Mouse (Mus musculus) CH12.LX (cell line): ENCODE data around the gene B3gnt7.

Experiments
- BHLHE40 ChIP-seq: IDR thresholded peaks from 2 replicates; pipeline ENCODE4 v1.6.1; 2011; ENCODE audit warnings: mild to moderate bottlenecking, low read depth, low read length, improper control_type of control experiment
- CHD1 ChIP-seq: IDR thresholded peaks from 2 replicates; pipeline ENCODE4 v1.6.1; 2012; ENCODE audit warnings: low read depth, low read length, improper control_type of control experiment, inconsistent platforms
- CTCF ChIP-seq, 2 experiments: IDR thresholded peaks in 1 of 2; conservative IDR thresholded peaks in 1 of 2; 2 replicates each; pipeline ENCODE4 v1.5.1; 2011 to 2012; ENCODE audit warnings: low read depth in 2 of 2, low read length in 2 of 2, improper control_type of control experiment in 1 of 2, inconsistent platforms in 1 of 2, mild to moderate bottlenecking in 1 of 2, moderate library complexity in 1 of 2
- ETS1 ChIP-seq: conservative IDR thresholded peaks from 2 replicates; pipeline ENCODE4 v1.6.1; 2012; ENCODE audit warnings: low read depth, mild to moderate bottlenecking, inconsistent platforms, low read length, improper control_type of control experiment, moderate library complexity
- HCFC1 ChIP-seq: IDR thresholded peaks from 2 replicates; pipeline ENCODE4 v1.6.1; 2012; ENCODE audit warnings: low read depth, mild to moderate bottlenecking, inconsistent platforms, low read length, improper control_type of control experiment
- NELFE ChIP-seq: IDR thresholded peaks from 2 replicates; pipeline ENCODE4 v1.6.1; 2011; ENCODE audit warnings: low read depth, low read length, improper control_type of control experiment
- NRF1 ChIP-seq: IDR thresholded peaks from 2 replicates; pipeline ENCODE4 v1.6.1; 2014; ENCODE audit warnings: low read depth, mild to moderate bottlenecking, inconsistent platforms, low read length, improper control_type of control experiment, moderate library complexity
- POLR2A ChIP-seq: IDR thresholded peaks from 2 replicates; pipeline ENCODE4 v1.6.1; 2011; ENCODE audit warnings: low read depth, mild to moderate bottlenecking, improper control_type of control experiment, low read length
- SIN3A ChIP-seq: IDR thresholded peaks from 2 replicates; pipeline ENCODE4 v1.6.1; 2012; ENCODE audit warnings: low read length, improper control_type of control experiment, inconsistent platforms
- TCF12 ChIP-seq: IDR thresholded peaks from 2 replicates; pipeline ENCODE4 v1.6.1; 2014; ENCODE audit warnings: low read depth, mild to moderate bottlenecking, inconsistent platforms, low read length, improper control_type of control experiment
- USF1 ChIP-seq: IDR thresholded peaks from 2 replicates; pipeline ENCODE4 v1.6.1; 2014; ENCODE audit warnings: low read depth, mild to moderate bottlenecking, inconsistent platforms, low read length, improper control_type of control experiment
- USF2 ChIP-seq: conservative IDR thresholded peaks from 2 replicates; pipeline ENCODE4 v1.6.1; 2011; ENCODE audit warnings: low read depth, low read length, improper control_type of control experiment
- ZKSCAN1 ChIP-seq: IDR thresholded peaks from 2 replicates; pipeline ENCODE4 v1.6.1; 2012; ENCODE audit warnings: low read depth, inconsistent platforms, low read length, improper control_type of control experiment, borderline replicate concordance

- TF ChIP-seq CTCF (conservative IDR thresholded peaks at IDR 0.05 in 1 of 2, IDR thresholded peaks at IDR 0.05 in 1 of 2; ENCODE audit: low read depth in 2 of 2, low read length in 2 of 2) (no peak), BHLHE40 (no peak), NELFE (no peak), POLR2A (peak; percentile 32; the same call in 1 of the 2 replicates), HCFC1 (no peak), SIN3A (no peak), ZKSCAN1 (no peak), CHD1 (no peak), TCF12 (no peak), ETS1 (no peak), NRF1 (no peak), USF2 (no peak), USF1 (no peak)
These were observed 45.0 kb downstream of the B3gnt7 start for GRCm38 (mm10) chr1:86347716-86348045.
